Mouse (Mus musculus): ENCODE data around the gene Ccn5. TPM values are rescaled to one million over a fixed set of nuclear protein-coding genes. Genes with fewer than 3 reads are reported as not detected.

The Ccn5 gene
- 0.22 TPM for polyA plus RNA-seq (2017; shearing (Covaris generic))

DNA sequence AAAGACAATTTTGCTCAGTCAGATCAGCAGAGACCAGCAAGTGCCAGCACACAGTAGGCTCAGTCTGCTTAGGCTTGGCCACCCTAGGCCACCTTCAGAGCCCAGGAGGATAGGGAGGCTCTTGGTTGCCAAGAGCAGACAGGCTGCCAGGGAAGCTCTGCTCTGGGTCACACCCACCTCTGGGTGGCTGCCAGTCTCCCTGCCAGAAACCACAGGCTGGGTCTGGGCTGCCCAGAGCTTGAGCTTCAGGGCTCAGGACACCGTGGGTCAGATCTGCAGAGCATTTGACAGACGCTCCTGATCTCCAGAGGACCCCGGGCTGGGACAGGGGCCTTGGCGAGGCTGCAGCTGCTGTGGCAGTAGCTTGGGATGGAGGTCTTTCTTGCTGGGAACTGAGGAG lies at the start of gene Ccn5:
Ccn5 (plus strand) TSS at position 255 of the 400 bp plus-strand sequence.

DNA sequence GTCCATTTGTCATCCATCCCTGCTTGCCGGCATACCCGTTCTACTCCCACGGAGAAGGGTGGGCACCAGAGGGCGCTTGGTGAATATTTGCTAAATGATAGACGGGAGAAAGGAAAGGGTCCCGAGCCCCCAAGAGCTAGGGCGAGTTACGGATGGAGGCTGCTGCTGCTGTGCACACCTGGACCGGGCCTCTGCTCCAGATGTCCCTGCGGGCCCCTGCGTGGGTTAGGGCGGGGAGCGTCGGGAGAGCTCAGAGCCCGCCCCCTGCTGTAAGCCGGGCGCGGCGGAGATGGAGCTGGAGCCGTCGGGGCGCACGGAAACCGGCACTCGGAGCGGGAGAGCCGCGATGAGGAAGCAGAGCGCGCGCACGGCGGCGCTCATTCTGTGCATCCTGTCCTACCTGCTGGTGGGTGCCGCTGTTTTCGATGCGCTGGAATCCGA lies 32.8 kb downstream of the Ccn5 start, which contains the start of gene Kcnk15:
Kcnk15 (plus strand) TSS at position 191 of the 441 bp plus-strand sequence.

Other genes starting within 250 kb of the Ccn5 start
- gene Ttpal, start 218.5 kb upstream of the Ccn5 start, polyA plus RNA-seq (2017; shearing (Covaris generic)), result 45.5 TPM
- gene Serinc3, start 175.7 kb upstream of the Ccn5 start, polyA plus RNA-seq (2017; shearing (Covaris generic)), result 541 TPM
- gene Pkig, start 162.5 kb upstream of the Ccn5 start, polyA plus RNA-seq (2017; shearing (Covaris generic)), result 2.9 TPM
- gene Ada, start 70.6 kb upstream of the Ccn5 start, polyA plus RNA-seq (2017; shearing (Covaris generic)), result 2.4 TPM
- gene Kcnk15, start 32.8 kb downstream of the Ccn5 start, polyA plus RNA-seq (2017; shearing (Covaris generic)), result not detected
- not detected for gene Rims4, start 97.8 kb downstream of the Ccn5 start, polyA plus RNA-seq (2017; shearing (Covaris generic))
- gene Ywhab, start 174.1 kb downstream of the Ccn5 start, polyA plus RNA-seq (2017; shearing (Covaris generic)), result 125 TPM
- gene Pabpc1l, start 204.6 kb downstream of the Ccn5 start, polyA plus RNA-seq (2017; shearing (Covaris generic)), result 0.73 TPM
- gene Stk4, start 249.5 kb downstream of the Ccn5 start, polyA plus RNA-seq (2017; shearing (Covaris generic)), result 268 TPM

All from effector memory CD4-positive, alpha-beta T cell, adult 7 months (primary cell).